Mouse (Mus musculus): ENCODE data around the gene Cavin4.

DNA sequence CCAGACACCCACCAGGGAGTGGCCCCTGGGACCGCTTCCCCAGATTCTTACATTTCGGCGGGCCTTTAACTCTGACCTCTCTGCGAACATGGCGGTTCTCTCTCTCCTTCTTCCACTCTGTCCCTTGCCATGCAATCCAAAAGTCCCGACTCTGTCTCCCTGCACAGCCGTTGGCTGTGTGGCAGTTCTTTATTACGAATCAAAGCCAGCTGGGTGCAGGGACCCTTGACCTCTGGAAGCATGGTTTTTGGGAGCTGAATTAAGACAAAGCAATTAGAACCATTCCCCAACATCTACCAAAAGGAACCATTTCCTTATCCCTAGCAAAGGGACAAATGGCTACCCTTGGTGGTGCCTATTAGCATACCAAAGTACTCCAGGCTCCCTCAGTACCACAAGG lies 19.8 kb downstream of the Cavin4 start:
- TF ChIP-seq CTCF (IDR thresholded peaks at IDR 0.05; ENCODE audit: borderline replicate concordance, insufficient read depth, low read length) (no peak), POLR2A (IDR thresholded peaks at IDR 0.05; ENCODE audit: low read depth, low read length) (no peak)
